Mouse (Mus musculus) CH12.LX (cell line): ENCODE results near the gene Tuba8.

ENCODE experiments used
- CHD2 ChIP-seq: IDR thresholded peaks from 2 replicates; pipeline ENCODE4 v1.6.1; 2011; ENCODE audit warnings: low read length, improper control_type of control experiment
- CTCF ChIP-seq, 2 experiments: IDR thresholded peaks in 1 of 2; conservative IDR thresholded peaks in 1 of 2; 2 replicates each; pipeline ENCODE4 v1.5.1; 2011 to 2012; ENCODE audit warnings: low read depth in 2 of 2, low read length in 2 of 2, improper control_type of control experiment in 1 of 2, inconsistent platforms in 1 of 2, mild to moderate bottlenecking in 1 of 2, moderate library complexity in 1 of 2
- EP300 ChIP-seq: IDR thresholded peaks from 2 replicates; pipeline ENCODE4 v1.6.1; 2011; ENCODE audit warnings: low read length, improper control_type of control experiment
- GABPA ChIP-seq: IDR thresholded peaks from 2 replicates; pipeline ENCODE4 v1.6.1; 2012; ENCODE audit warnings: low read depth, low read length, improper control_type of control experiment, inconsistent platforms; ENCODE audit not compliant: insufficient replicate concordance
- MAZ ChIP-seq: IDR thresholded peaks from 2 replicates; pipeline ENCODE4 v1.6.1; 2012; ENCODE audit warnings: low read depth, mild to moderate bottlenecking, inconsistent platforms, low read length, improper control_type of control experiment, moderate library complexity
- MEF2A ChIP-seq: IDR thresholded peaks from 2 replicates; pipeline ENCODE4 v1.6.1; 2014; ENCODE audit warnings: low read depth, mild to moderate bottlenecking, inconsistent platforms, low read length, improper control_type of control experiment, borderline replicate concordance
- MXI1 ChIP-seq: IDR thresholded peaks from 2 replicates; pipeline ENCODE4 v1.6.1; 2011; ENCODE audit warnings: mild to moderate bottlenecking, low read depth, low read length, improper control_type of control experiment
- POLR2A ChIP-seq: IDR thresholded peaks from 2 replicates; pipeline ENCODE4 v1.6.1; 2011; ENCODE audit warnings: low read depth, mild to moderate bottlenecking, improper control_type of control experiment, low read length
- RCOR1 ChIP-seq: conservative IDR thresholded peaks from 2 replicates; pipeline ENCODE4 v1.6.1; 2012; ENCODE audit warnings: low read depth, mild to moderate bottlenecking, inconsistent platforms, low read length, improper control_type of control experiment
- SIN3A ChIP-seq: IDR thresholded peaks from 2 replicates; pipeline ENCODE4 v1.6.1; 2012; ENCODE audit warnings: low read length, improper control_type of control experiment, inconsistent platforms

- TF ChIP-seq POLR2A (no peak), MEF2A (no peak), SIN3A (no peak), CHD2 (no peak), CTCF (conservative IDR thresholded peaks at IDR 0.05 in 1 of 2, IDR thresholded peaks at IDR 0.05 in 1 of 2; ENCODE audit: low read depth in 2 of 2, low read length in 2 of 2) (no peak), RCOR1 (no peak), EP300 (no peak), MAZ (no peak), GABPA (no peak), MXI1 (no peak)
These were observed 32.7 kb downstream of the Tuba8 start for GRCm38 (mm10) chr6:121243161-121243560.
